Mouse (Mus musculus) adrenal gland, postnatal 10 days (tissue): ENCODE results near the gene Nrarp. TPM values are rescaled to one million over a fixed set of nuclear protein-coding genes. Genes with fewer than 3 reads are reported as not detected.

ENCODE experiments used
- DNase-seq: peaks from one replicate; pipeline ENCODE4 v3.0.0; 2021; ENCODE audit warnings: mixed read lengths
- total RNA-seq, 2 experiments: library from RNA; stranded (reverse); gene quantifications; 2 replicates each; pipeline ENCODE4 v1.2.3; 2021

Nrarp gene
- total RNA-seq, 2 experiments from 2014 or later = 15.1 to 15.5 TPM

DNA sequence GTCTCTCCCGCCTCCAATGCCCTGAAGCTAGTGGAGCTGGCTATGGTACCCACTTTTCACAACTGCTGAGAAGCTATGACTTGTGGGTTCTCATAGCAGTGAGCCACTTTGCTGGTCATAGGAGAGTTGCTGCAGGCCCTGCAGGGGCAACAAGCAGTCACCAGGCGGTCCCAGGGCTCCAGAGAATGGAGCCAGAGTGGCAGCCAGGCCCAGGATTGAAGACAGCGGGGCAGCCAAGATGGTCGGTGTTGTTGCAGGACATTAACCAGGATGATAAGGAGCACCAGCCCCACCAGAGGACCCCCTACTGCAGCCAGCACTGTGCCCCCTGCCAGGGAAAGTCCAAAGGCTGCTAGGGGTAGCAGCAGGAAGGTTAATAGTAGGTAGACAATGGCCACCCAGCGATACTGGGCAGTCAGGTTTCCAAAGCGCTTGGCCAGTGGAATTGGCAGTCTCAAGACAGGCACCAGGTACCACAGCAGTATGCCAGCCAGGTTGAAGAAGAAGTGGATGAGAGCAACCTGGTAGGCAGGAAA is 48.5 kb downstream of the Nrarp start:
- DNase-seq = no peak

DNA sequence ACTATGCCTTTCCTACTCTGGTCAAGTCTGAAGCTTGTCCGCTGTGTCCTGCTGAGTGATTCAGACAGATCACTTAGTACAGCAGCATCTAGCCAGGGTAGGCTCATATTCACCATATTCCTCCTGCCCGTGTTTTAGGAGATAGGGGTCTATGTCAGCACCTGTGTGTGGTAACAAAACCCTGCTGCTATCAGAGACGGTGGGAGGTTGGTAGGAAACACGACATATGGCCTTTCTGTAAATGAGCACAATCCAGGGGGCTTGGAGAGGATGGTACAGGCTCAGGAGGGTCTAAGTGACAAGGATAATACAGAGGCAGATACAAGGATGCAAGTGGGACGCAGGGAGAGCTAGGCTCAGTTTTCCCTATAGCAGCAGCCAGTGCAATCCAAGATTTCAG is 49.0 kb downstream of the Nrarp start:
- DNase-seq = no peak

DNA sequence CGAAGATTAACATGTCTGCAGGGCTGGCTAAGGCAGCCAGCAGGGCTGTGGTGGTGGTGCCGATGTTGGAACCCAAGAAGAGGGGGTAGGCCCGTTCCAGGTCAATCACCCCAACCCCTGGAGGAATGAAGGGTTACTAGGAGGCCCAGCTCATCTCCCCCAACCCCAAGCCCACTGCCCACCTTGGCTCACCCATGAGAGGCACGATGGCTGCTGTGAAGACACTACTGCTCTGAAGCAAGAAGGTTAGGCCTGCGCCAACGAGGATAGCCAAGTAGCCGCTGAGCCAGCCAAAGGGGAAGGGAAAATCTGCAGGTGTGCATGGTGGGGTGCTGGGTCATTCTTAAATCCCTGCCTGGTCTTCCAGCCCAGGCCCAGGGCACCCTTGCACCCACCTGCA is 50.0 kb downstream of the Nrarp start:
- no peak for DNase-seq

DNA sequence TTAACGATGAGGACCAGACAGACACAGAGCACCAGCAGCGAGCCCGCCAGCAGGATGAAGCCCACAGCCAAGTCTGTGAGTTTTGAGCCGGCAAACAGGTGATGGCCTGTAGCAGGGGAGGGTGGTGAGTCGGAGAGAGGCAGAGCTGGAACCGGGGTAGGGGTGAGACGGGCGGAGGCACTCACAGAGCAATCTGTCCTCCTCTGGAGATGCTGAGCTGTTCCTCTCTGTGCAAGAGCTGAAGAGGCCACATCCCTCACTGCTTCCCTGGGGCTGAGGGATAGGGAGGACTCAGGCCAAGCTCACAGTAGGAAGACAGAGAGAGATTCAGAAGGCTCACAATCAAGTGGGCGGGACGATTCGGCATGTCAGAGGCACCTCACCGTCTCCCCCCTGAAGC is 50.5 kb downstream of the Nrarp start:
- no peak for DNase-seq

Other genes starting within 250 kb of the Nrarp start
- 10 to 100 TPM; 14.2 to 25.4 TPM for gene Arrdc1, start 245.5 kb upstream of the Nrarp start, total RNA-seq
- gene Zmynd19, start 231.0 kb upstream of the Nrarp start, total RNA-seq = 10 to 100 TPM; 24.6 to 28.0 TPM
- gene Dph7, start 218.4 kb upstream of the Nrarp start, total RNA-seq = 10 to 100 TPM in 1 of 2 experiments, 1 to 10 TPM in 1; 10.0 to 16.0 TPM
- 100 to 1,000 TPM in 1 of 2 experiments, 10 to 100 TPM in 1; 95.2 to 101 TPM for gene Mrpl41, start 205.7 kb upstream of the Nrarp start, total RNA-seq
- 10 to 100 TPM; 37.4 to 43.1 TPM for gene Pnpla7, start 204.7 kb upstream of the Nrarp start, total RNA-seq
- 10 to 100 TPM; 53.4 to 68.3 TPM for gene Nsmf, start 126.4 kb upstream of the Nrarp start, total RNA-seq
- gene Entpd8, start 100.5 kb upstream of the Nrarp start, total RNA-seq = 1 to 10 TPM; 7.0 to 9.7 TPM
- not detected for gene Noxa1, start 85.6 kb upstream of the Nrarp start, total RNA-seq
- gene Tor4a, start 16.1 kb downstream of the Nrarp start, total RNA-seq = 10 to 100 TPM; 13.9 to 19.5 TPM
- 10 to 100 TPM; 46.3 to 48.8 TPM for gene Nelfb, start 30.7 kb downstream of the Nrarp start, total RNA-seq
- not detected for gene Stpg3, start 33.9 kb downstream of the Nrarp start, total RNA-seq
- gene Fam166a, start 38.0 kb downstream of the Nrarp start, total RNA-seq = not detected
- 100 to 1,000 TPM; 264 to 293 TPM for gene Tubb4b, start 43.9 kb downstream of the Nrarp start, total RNA-seq
- gene Slc34a3, start 53.6 kb downstream of the Nrarp start, total RNA-seq = not detected
- gene Rnf224, start 56.0 kb downstream of the Nrarp start, total RNA-seq = not detected
- 1 to 10 TPM; 6.4 to 7.3 TPM for gene Rnf208, start 61.5 kb downstream of the Nrarp start, total RNA-seq
- not detected for gene Cysrt1, start 61.7 kb downstream of the Nrarp start, total RNA-seq
- gene AL732309.1, start 66.1 kb downstream of the Nrarp start, total RNA-seq = 1 to 10 TPM; 2.3 to 3.3 TPM
- gene Tmem203, start 74.7 kb downstream of the Nrarp start, total RNA-seq = 10 to 100 TPM; 27.7 to 31.0 TPM
- 10 to 100 TPM; 11.2 to 11.4 TPM for gene Tprn, start 81.9 kb downstream of the Nrarp start, total RNA-seq
- 10 to 100 TPM; 48.0 to 52.2 TPM for gene Ssna1, start 91.7 kb downstream of the Nrarp start, total RNA-seq
- 10 to 100 TPM; 61.0 to 73.1 TPM for gene Anapc2, start 91.7 kb downstream of the Nrarp start, total RNA-seq
- gene Tmem210, start 107.4 kb downstream of the Nrarp start, total RNA-seq = not detected
- gene Lrrc26, start 109.2 kb downstream of the Nrarp start, total RNA-seq = not detected
- 1 to 10 TPM; 7.3 to 9.6 TPM for gene Grin1, start 138.4 kb downstream of the Nrarp start, total RNA-seq
- gene Man1b1, start 151.6 kb downstream of the Nrarp start, total RNA-seq = 10 to 100 TPM; 41.5 to 41.9 TPM
- 10 to 100 TPM; 15.4 to 19.1 TPM for gene Dpp7, start 175.6 kb downstream of the Nrarp start, total RNA-seq
- gene Uap1l1, start 184.9 kb downstream of the Nrarp start, total RNA-seq = 10 to 100 TPM; 11.2 to 11.8 TPM
- gene Sapcd2, start 191.6 kb downstream of the Nrarp start, total RNA-seq = 1 to 10 TPM; 3.3 to 5.3 TPM
- gene Entpd2, start 215.1 kb downstream of the Nrarp start, total RNA-seq = 10 to 100 TPM; 11.7 to 15.1 TPM
- gene Npdc1, start 218.6 kb downstream of the Nrarp start, total RNA-seq = 10 to 100 TPM; 67.8 to 83.9 TPM
- gene Fut7, start 242.5 kb downstream of the Nrarp start, total RNA-seq = 1 to 10 TPM in 1 of 2 experiments, under 1 TPM in 1; 0.67 to 1.1 TPM
- 10 to 100 TPM; 21.1 to 27.4 TPM for gene Abca2, start 247.9 kb downstream of the Nrarp start, total RNA-seq